Mouse (Mus musculus) intestine, embryonic 16.5 days (tissue): Measurements from ENCODE around the gene Slc25a25. TPM values are rescaled to one million over a fixed set of nuclear protein-coding genes. Genes with fewer than 3 reads are reported as not detected.
"Not testable (repeated sequence)": the region's sequence is repeated elsewhere in the genome, so short reads cannot be mapped to it uniquely, and the experiment has no call there.

ENCODE experiments used
- ATAC-seq: fragments of 200-750 bp; cut with Nextera tagmentation; 2 replicates; pipeline ENCODE4 v1.8.0; 2017; ENCODE audit warnings: moderate TSS enrichment, moderate library complexity
- H3K27ac ChIP-seq: fragments of 300-500 bp; sonication (generic); 2 replicates; pipeline ENCODE4 v1.5.1; 2014; ENCODE audit warnings: mild to moderate bottlenecking, low read length
- H3K27me3 ChIP-seq: fragments of 300-500 bp; sonication (generic); replicated peaks from 2 replicates; pipeline ENCODE4 v1.6.1; 2014; ENCODE audit warnings: low read length, control low read depth, mixed read lengths; ENCODE audit not compliant: control insufficient read depth, insufficient read depth
- H3K36me3 ChIP-seq: fragments of 300-500 bp; sonication (generic); 2 replicates; pipeline ENCODE4 v1.6.1; 2014; ENCODE audit warnings: low read length, control low read depth; ENCODE audit not compliant: control insufficient read depth, insufficient read depth
- H3K4me1 ChIP-seq: fragments of 300-500 bp; sonication (generic); 2 replicates; pipeline ENCODE4 v1.6.1; 2014; ENCODE audit warnings: low read length, control low read depth, mixed read lengths; ENCODE audit not compliant: control insufficient read depth, insufficient read depth
- H3K4me2 ChIP-seq: fragments of 300-500 bp; sonication (generic); 2 replicates; pipeline ENCODE4 v1.6.1; 2014; ENCODE audit warnings: low read depth, low read length, control low read depth
- H3K4me3 ChIP-seq: fragments of 300-500 bp; sonication (generic); 2 replicates; pipeline ENCODE4 v1.5.1; 2014; ENCODE audit warnings: mild to moderate bottlenecking, low read length
- H3K9ac ChIP-seq: fragments of 300-500 bp; sonication (generic); 2 replicates; pipeline ENCODE4 v1.6.1; 2014; ENCODE audit warnings: low read depth, low read length
- H3K9me3 ChIP-seq: fragments of 300-500 bp; sonication (generic); 2 replicates; pipeline ENCODE4 v1.6.1; 2016; ENCODE audit warnings: low read length, control low read depth; ENCODE audit not compliant: control insufficient read depth
- WGBS: fragments of 180-500 bp; shearing (Covaris S2); extraction: QIAGEN DNeasy Blood & Tissue Kit; methylation state at CpG from one replicate; pipeline ENCODE4 v1.1.7; 2014; 5-methylcytosine and 5-hydroxymethylcytosine counted together
- polyA plus RNA-seq: library from polyadenylated mRNA; unstranded; fragments of >200 nt; fragmentation: Nextera tagmentation; extraction: Ambion mirVana; gene quantifications from 2 replicates; pipeline ENCODE4 v1.2.1, GENCODE M21; 2015

Gene Slc25a25
- polyA plus RNA-seq, result 19.3 and 19.9 TPM in 2 replicates

DNA sequence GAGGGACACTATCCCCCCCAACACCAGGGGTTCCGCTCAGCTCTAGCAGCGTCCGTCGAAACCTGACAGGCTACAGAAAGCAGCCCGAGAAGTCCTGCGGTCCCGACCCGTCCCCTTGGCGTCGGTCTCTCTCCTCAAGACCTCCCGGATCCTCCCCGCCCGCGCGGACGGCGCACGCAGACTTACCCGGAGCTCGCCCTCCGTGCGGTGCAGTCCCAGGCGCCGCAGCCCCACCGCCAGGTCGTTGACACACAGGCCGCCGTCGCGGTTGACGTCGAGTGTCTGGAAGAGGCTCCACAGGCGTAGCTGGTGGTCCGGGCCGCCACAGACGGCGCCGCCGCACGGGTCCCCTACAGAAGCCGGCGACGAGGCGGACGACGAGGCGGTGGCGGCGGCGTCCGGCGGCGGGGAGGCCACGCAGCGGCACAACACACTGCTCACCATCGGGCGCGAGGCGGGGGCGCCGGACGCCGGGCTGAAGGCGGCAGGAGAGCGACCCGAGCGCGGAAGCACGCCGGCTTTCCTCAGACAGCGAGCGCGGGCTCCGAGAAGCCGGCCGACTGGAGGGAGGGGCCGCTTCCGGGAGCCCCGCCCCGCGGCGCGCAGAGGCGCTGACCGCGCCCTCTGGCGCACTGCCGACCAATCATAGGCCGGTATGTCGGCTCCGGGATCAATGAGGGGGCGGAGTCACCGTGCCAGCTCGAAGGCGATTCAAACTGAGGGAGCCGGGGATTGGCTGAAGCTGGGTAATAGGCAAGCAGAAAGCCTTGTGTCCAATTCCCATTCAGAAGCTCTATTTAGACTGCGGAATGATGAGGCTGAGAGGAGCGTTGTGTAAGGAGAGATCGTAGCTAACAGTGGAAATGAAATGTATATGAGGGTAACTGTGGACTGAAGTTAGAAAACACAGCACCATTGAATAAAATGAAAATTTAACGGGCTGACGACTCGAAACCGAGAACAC is at the start of gene Slc25a25:
Gene Slc25a25, minus strand, starts transcription at position 565 of the 964 bp plus-strand sequence.
- H3K36me3 ChIP-seq, result peaks cover 3% of the 10 kb centered on the region; the same call in 1 of the 2 replicates
- H3K4me2 ChIP-seq, result peak within 1 kb of the TSS; percentile 85
- H3K9ac ChIP-seq, result peak within 1 kb of the TSS; percentile 89
- H3K27me3 ChIP-seq, result no peaks in the 10 kb centered on the region
- H3K4me1 ChIP-seq, result peaks cover 28% of the 10 kb centered on the region
- peak; percentile 93 for ATAC-seq
- no peaks in the 10 kb centered on the region for H3K9me3 ChIP-seq
- peak within 1 kb of the TSS; percentile 89 for H3K27ac ChIP-seq
- peak within 1 kb of the TSS; percentile 88 for H3K4me3 ChIP-seq
- WGBS, result under 1% methylated on average over 103 of the region's 103 CpGs

DNA sequence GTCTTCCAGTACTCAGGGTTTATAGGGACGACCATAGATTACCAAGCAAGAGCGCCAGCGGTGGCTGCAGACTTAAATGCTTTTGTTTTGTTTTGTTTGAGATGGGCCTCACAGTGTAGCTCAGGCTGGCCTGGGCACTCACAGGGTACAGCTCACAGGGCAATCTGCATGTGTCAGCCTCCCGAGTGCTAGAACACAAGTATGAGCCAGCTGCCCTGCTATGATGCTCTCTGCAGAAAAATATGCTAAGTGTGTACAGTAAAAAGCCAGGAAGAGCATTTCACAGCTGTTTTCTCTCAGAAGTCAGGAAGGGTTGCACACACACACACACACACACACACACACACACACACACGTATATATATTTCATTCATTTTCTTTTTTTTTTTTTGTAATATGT is 49.2 kb upstream of the Slc25a25 start:
- Histone ChIP-seq H3K9ac (no peak overlapping the region), H3K4me3 (no peak overlapping the region), H3K9me3 (no peaks in the 10 kb centered on the region), H3K4me2 (no peak overlapping the region), H3K27ac (no peak overlapping the region), H3K4me1 (peaks cover 16% of the 10 kb centered on the region), H3K27me3 (no peaks in the 10 kb centered on the region), H3K36me3 (no peaks in the 10 kb centered on the region)
- ATAC-seq, result no peak
- 69% methylated on average over 5 of the region's 5 CpGs for WGBS

DNA sequence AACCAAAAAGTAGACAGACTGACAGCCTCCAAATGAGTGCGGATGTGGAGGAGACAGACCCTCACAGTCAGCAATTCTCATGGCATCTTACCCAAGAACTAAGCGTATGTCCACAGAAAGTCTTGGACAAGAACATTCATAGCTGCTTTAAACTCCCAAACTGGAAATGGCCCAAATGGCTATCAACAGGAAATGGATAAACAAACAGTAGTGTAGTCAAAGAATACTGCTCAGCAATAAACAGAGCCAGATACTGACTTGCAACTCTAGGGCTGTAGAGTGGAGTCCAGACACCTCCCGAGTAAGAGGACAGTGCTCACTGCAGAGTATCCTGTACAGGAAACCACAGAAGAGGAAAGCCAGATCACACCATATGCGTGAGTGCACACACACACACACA is 48.1 kb upstream of the Slc25a25 start:
- Histone ChIP-seq H3K9ac (no peak overlapping the region), H3K4me1 (peaks cover 16% of the 10 kb centered on the region), H3K4me3 (no peak overlapping the region), H3K27ac (peak overlapping the region; percentile 9; the same call in 1 of the 2 replicates), H3K27me3 (no peaks in the 10 kb centered on the region), H3K36me3 (no peaks in the 10 kb centered on the region), H3K4me2 (no peak overlapping the region), H3K9me3 (no peaks in the 10 kb centered on the region)
- ATAC-seq, result no peak
- WGBS, result 72% methylated on average over 4 of the region's 4 CpGs

DNA sequence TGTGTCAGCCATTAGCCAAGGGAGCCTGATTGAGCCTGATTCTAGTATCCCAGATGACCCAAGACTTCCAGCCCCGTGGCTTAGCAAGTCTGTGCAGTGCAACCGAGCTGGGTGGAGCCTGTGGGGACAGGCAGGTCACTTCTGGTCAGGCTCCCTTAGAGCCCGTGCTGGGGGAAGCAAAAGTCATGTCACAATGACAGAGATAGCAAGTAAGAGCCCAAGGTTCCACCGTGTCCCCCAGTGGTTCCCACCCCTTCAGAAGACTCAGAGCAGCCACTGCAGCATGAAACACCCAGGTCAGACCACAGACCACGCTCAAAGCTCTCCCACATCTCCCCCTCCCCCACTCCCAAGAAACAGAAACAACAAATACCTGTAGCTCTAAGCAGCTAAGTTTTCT is 44.9 kb upstream of the Slc25a25 start:
- ATAC-seq, result no peak
- no peak overlapping the region for H3K4me2 ChIP-seq
- WGBS, result 60% methylated on average over 5 of the region's 5 CpGs
- H3K9ac ChIP-seq, result no peak overlapping the region
- no peak overlapping the region for H3K27ac ChIP-seq
- H3K4me3 ChIP-seq, result no peak overlapping the region
- H3K4me1 ChIP-seq, result 0 out of 2 replicates have a peak, but pooled peaks cover 2% of the 10 kb centered on the region
- H3K36me3 ChIP-seq, result no peaks in the 10 kb centered on the region
- no peaks in the 10 kb centered on the region for H3K27me3 ChIP-seq
- no peaks in the 10 kb centered on the region for H3K9me3 ChIP-seq

DNA sequence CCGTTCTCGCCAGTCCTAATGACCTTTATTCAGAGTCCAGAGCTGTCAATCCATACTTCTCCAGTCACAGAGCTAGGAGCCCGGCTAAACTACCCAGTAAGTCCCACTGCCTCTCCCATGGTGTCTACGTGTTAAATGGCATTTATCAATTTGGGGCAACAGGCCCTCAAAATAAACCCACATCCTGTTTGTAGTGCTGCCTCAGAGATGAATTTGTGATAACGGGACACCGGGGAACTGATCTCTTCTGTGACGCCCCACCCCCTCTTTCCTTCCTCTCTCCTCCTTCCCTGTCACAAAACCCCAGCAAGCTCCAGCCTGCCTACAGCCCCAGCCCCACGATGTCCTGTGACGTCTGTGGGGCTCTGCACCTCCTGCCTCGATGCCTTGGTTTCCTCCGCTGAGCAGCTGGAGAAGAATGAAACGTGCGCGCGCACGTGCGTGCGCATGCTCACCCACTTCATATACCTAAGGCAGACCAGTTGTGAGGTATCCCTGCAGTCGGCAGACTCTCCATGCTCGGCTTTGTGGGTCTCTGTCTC is 44.0 kb upstream of the Slc25a25 start:
- no peaks in the 10 kb centered on the region for H3K4me1 ChIP-seq
- H3K4me3 ChIP-seq, result no peak overlapping the region
- H3K9ac ChIP-seq, result no peak overlapping the region
- H3K27me3 ChIP-seq, result no peaks in the 10 kb centered on the region
- no peaks in the 10 kb centered on the region for H3K9me3 ChIP-seq
- no peak overlapping the region for H3K4me2 ChIP-seq
- H3K36me3 ChIP-seq, result no peaks in the 10 kb centered on the region
- ATAC-seq, result no peak; the same call in 1 of the 2 replicates
- 71% methylated on average over 20 of the region's 20 CpGs for WGBS
- H3K27ac ChIP-seq, result peak overlapping the region; percentile 55

DNA sequence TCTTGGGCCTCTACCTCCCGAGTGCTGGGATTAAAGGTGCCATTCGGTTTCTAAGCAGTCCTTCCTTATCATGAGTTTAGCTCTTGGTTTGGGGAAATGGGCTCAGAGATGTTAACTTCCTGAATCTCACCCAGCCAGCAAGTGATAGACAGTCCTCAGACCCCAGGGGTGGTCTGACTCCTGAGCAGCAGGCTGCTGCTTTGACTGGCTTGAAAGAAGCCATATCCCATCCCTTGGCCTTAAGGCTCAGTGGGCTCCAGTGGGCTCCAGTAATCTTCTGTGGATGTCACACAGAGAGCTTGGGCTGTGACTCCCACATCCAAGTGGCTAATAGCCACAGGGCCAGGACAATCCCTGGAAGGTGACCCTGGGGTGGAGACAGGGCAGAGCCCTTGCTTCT is 43.3 kb upstream of the Slc25a25 start:
- ATAC-seq, result no peak
- Histone ChIP-seq H3K4me2 (no peak overlapping the region), H3K27ac (peak overlapping the region; percentile 55), H3K4me1 (no peaks in the 10 kb centered on the region), H3K4me3 (no peak overlapping the region), H3K27me3 (no peaks in the 10 kb centered on the region), H3K9me3 (no peaks in the 10 kb centered on the region), H3K36me3 (no peaks in the 10 kb centered on the region), H3K9ac (no peak overlapping the region)
- 73% methylated on average over 2 of the region's 2 CpGs for WGBS

DNA sequence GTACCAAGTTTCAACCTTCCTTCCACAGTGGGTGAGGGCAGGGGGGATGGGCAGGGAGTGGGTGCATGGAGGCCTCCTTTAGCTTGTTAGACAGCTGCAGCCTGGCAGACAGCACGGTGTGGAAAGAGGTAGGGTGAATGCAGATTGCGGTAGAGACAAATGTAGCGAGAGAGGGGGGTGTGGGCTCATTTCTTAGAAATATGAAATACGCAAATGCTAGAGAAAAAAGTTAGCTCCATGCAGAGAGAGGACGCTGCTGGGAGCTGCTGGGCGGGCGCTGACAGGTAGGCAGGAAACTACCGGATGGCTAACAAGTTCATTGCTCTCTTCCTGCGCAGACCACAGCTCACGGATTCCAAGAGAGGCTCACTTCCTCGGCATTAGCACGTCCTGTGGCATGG is 42.1 kb upstream of the Slc25a25 start:
- Histone ChIP-seq H3K4me2 (no peak overlapping the region), H3K27me3 (no peaks in the 10 kb centered on the region), H3K9me3 (no peaks in the 10 kb centered on the region), H3K36me3 (no peaks in the 10 kb centered on the region), H3K27ac (no peak overlapping the region), H3K4me1 (no peaks in the 10 kb centered on the region), H3K4me3 (no peak overlapping the region), H3K9ac (no peak overlapping the region)
- ATAC-seq, result no peak
- 66% methylated on average over 12 of the region's 12 CpGs for WGBS

DNA sequence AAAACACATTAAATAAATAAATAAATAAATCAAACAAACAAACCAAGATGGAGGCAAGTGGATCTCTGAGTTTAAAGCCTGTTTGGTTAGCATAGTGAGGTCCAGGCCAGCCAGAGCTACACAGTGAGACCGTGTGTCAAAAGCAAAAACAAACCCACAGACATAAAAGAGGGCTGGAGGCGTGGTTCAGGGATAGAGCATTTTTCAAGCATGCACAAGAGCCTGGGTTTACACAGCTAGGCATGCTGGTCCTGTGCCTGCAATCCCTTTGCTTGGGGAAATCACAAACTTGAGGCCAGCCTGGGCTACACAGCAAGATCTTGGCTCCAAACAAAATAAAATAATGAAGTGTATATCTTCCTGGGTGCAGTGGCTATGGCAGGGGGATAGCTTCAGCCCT is 41.4 kb upstream of the Slc25a25 start:
- WGBS, result 53% methylated on average over 2 of the region's 2 CpGs
- H3K36me3 ChIP-seq, result no peaks in the 10 kb centered on the region
- H3K9me3 ChIP-seq, result no peaks in the 10 kb centered on the region
- H3K4me1 ChIP-seq, result no peaks in the 10 kb centered on the region
- no peaks in the 10 kb centered on the region for H3K27me3 ChIP-seq
- H3K27ac ChIP-seq, result no peak overlapping the region
- no peak overlapping the region for H3K4me3 ChIP-seq
- H3K4me2 ChIP-seq, result no peak overlapping the region
- no peak overlapping the region for H3K9ac ChIP-seq
- no peak for ATAC-seq

DNA sequence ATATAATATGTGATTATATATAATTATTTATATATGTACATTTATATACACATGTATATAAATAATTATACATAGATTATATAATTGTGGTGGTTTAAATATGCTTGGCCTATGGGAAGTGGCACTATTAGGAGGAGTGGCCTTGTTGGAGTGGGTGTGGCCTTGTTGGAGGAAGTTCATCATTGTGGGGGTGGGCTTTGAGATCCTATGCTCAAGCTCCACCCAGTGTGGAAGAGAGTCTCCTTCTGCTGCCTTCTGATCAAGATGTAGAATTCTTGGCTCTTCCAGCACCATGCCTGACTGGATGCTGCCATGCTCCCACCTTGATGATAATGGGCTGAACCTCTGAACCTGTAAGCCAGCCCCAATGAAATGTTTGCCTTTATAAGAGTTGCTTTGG is 39.5 kb upstream of the Slc25a25 start:
- not testable (repeated sequence) for H3K4me2 ChIP-seq, ATAC-seq, H3K4me1 ChIP-seq

More for the DNA sequence above, 39.5 kb upstream of the Slc25a25 start:
- not testable (repeated sequence) for H3K4me3 ChIP-seq, H3K9me3 ChIP-seq, H3K27ac ChIP-seq, H3K27me3 ChIP-seq, H3K9ac ChIP-seq, H3K36me3 ChIP-seq
